Mouse (Mus musculus) urinary bladder, postnatal 0 days (tissue): Measurements from ENCODE around the gene Scgb1b29. TPM values are rescaled to one million over a fixed set of nuclear protein-coding genes. Genes with fewer than 3 reads are reported as not detected.

ENCODE experiments used
- polyA plus RNA-seq: library from polyadenylated mRNA; unstranded; fragments of >200 nt; fragmentation: Nextera tagmentation; extraction: Ambion mirVana; gene quantifications from 2 replicates; pipeline ENCODE4 v1.2.1, GENCODE M21; 2015

The Scgb1b29 gene
- not detected in 2 replicates for polyA plus RNA-seq

DNA sequence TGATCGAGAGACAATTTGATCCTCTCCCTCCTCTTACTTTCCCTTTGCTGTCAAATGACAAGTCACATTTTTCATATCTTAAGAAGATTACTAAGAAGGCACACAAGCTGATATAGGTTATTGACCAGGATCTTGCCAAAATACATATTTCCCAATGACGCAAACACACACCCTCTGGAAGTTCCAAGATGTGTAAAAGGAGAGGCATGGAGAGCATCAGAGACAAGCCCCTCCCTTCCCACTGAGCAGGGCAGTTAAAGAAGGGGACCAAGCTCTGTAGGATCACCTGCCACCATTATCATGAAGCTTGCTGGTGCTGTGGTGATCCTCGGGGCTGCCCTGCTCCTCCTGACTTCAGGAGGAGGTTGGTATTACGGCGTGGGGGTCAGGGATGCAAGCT is at the start of gene Scgb1b29:
Gene Scgb1b29, plus strand, starts transcription at position 301 of the 400 bp plus-strand sequence.

Other genes with a start within 250 kb of the Scgb1b29 start
- gene Scgb2b11, start 230.4 kb upstream of the Scgb1b29 start, polyA plus RNA-seq: not detected in 2 replicates
- not detected in 2 replicates for gene Scgb1b11, start 218.7 kb upstream of the Scgb1b29 start, polyA plus RNA-seq
- not detected in 2 replicates for gene Scgb2b12, start 114.3 kb upstream of the Scgb1b29 start, polyA plus RNA-seq
- gene Scgb1b12, start 107.4 kb upstream of the Scgb1b29 start, polyA plus RNA-seq: not detected in 2 replicates